Mouse (Mus musculus) myocyte (in vitro differentiated cells): Measurements from ENCODE around the gene Tmem203.

ENCODE experiments used
- CEBPB ChIP-seq: IDR thresholded peaks from 2 replicates; pipeline ENCODE4 v1.6.1; 2011; ENCODE audit warnings: mild to moderate bottlenecking, moderate library complexity; ENCODE audit not compliant: poor library complexity, insufficient read depth, severe bottlenecking
- E2F4 ChIP-seq: IDR thresholded peaks from one replicate; pipeline ENCODE4 v1.6.1; 2011; ENCODE audit warnings: mild to moderate bottlenecking, control low read depth, moderate library complexity; ENCODE audit not compliant: insufficient read depth
- MYOD1 ChIP-seq, 3 experiments: IDR thresholded peaks; one replicate each; pipeline ENCODE4 v1.6.1; 2011; ENCODE audit warnings: control low read depth in 2 of 3, low read depth in 2 of 3, mild to moderate bottlenecking in 2 of 3, moderate library complexity in 1 of 3; ENCODE audit not compliant: insufficient read length in 2 of 3, control insufficient read depth in 1 of 3
- POLR2A ChIP-seq: IDR thresholded peaks from one replicate; pipeline ENCODE4 v1.6.1; 2011; ENCODE audit warnings: low read depth, mild to moderate bottlenecking, control low read depth, moderate library complexity; ENCODE audit not compliant: insufficient read length
- SRF ChIP-seq: IDR thresholded peaks from one replicate; pipeline ENCODE4 v1.6.1; 2011; ENCODE audit warnings: low read depth; ENCODE audit not compliant: control insufficient read depth, insufficient read length
- USF1 ChIP-seq: IDR thresholded peaks from one replicate; pipeline ENCODE4 v1.6.1; 2011; ENCODE audit warnings: low read depth, mild to moderate bottlenecking, control low read depth, moderate library complexity

DNA sequence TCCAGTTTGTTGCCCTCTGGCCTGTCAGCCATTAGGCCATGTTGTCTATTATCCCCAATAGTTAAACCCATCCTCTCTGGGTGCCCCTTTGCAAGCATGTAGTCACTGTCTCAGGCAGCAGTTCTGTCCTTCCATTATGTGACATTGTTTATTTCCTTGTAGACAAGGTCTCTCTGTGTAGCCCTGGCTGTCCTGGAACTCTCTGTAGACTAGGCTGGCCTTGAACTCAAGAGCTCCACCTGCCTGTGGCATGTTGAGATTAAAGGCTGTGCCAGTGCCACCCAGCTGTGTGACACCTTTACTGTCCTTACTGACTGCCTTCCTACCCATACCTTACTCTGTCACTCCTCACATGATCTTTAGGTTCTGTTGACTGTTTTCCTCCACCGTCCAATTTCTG lies 2.9 kb upstream of the Tmem203 start:
- TF ChIP-seq SRF (no peak), POLR2A (no peak), CEBPB (no peak), USF1 (no peak), E2F4 (no peak), MYOD1 (IDR thresholded peaks at IDR 0.05; ENCODE audit: control insufficient read depth in 1 of 3, insufficient read length in 2 of 3, low read depth in 2 of 3) (no peak)
